Mouse (Mus musculus) cerebellum, postnatal 14 days (tissue): ENCODE measurements around the gene Ripor1.
A peak's percentile ranks its signal among the peaks of the same experiment; 100 is the strongest.

Experiments
- DNase-seq, 2 experiments: peaks; one replicate each; pipeline ENCODE4 v3.0.0; 2021; ENCODE audit warnings: mixed read lengths in 2 of 2

Ripor1 gene

GRCm38 (mm10) chr8:105634771-105635458 is 29.9 kb downstream of the Ripor1 start:
- no peak for DNase-seq

DNA sequence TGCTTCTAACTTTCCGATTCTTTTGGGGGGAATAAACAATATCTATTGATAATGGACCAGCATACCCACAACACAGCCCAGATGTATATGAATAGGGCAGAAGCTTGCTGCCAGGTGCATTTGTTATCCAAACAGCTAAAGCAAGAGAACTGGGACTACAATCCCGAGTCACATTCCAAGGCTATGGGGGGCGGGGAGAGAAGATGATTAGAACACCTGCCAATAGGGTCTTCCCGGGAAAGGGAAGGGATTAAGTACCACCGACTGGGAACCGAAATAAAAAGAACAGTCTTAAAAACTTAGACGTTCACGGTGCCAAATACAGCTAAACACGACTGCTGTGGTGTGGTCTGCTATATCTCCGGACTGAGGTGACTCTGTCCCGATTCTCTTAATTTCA is 30.4 kb downstream of the Ripor1 start:
- DNase-seq: peak; percentile 32 to 35

DNA sequence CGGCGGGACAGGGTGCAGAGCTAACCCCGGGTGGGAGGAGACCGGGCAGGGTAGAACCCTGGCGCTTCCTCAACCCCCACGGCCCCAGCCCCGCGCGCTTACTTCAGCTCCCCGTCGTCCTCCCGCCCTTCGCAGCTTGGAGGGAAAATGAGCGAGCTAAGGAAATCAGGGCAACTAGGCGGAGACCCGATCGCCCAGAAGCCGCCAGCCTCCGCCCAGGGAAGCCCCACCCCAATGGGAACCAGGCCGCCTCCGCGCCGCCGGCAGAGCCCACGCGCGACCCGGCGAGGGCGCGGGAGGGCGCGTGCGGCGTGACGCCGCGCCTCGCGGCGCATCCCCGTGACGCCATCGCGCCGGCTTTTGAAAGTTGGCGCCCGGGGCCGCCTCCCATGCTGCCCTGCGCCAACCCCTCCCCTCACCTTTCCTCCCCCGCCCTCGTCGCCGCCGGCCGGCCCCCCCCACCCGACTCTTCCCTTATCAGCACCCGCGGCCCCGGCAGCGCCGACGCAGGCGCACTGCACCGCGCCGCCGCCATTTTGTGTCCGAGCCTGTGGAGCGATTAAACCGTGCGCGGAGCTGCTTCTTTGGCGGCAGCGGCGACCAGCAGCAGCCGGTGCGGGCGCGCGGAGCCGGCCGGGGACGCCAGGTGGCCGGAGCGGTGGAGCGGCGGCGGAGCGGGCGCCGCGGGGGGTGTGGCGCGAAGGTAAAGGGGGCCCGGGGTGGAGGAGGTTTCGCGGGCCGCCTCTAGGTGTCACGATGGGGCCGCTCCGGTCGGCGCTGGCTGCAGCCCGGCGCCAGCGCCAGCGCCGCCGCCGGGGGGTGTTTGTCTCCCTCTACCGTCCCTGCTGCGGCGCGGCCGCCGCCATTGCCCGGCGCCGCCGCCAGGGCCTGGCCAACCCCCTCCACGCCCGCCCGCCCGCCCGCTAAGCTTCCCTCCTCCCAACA is 31.2 kb downstream of the Ripor1 start, which contains the start of gene Ctcf:
Gene Ctcf (plus strand): TSS at position 551 of the 945 bp plus-strand sequence.
- peak; percentile 95 to 97 for DNase-seq

DNA sequence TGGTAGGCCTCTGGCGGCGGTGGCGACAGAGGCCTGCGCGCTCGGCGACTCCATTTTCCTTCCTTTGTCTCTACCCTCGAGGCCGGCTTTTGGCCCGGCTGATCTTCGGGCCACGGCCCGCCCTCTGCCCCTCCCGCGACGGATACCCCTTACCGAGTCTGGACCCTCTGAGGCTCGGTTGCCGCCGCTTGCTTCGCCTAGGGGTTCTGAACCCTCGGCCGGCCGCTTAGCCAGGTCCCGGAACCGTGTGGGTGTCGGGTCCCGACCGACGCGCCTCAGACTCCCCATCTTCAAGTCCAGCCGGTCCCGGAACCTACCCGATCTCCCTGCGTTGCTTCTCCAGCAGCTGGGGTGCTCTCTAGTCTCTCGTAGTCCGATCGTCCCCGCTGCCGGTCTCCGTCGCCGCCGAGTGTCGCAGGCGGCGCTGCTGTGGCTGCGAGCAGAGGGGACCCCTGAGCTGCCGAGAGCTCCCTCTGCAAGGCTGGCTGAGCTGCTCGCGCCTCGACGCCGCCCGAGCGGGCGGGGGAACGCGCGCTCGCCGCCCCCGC is 32.0 kb downstream of the Ripor1 start, which contains the start of gene Agrp:
Gene Agrp (minus strand): TSS at position 431 of the 548 bp plus-strand sequence.
- peak in 1 of 2 experiments; percentile 71 for DNase-seq

- DNase-seq: no peak
Measured at GRCm38 (mm10) chr8:105637601-105638041, 32.6 kb downstream of the Ripor1 start.

GRCm38 (mm10) chr8:105638510-105638909 is 33.5 kb downstream of the Ripor1 start:
- DNase-seq: no peak

DNA sequence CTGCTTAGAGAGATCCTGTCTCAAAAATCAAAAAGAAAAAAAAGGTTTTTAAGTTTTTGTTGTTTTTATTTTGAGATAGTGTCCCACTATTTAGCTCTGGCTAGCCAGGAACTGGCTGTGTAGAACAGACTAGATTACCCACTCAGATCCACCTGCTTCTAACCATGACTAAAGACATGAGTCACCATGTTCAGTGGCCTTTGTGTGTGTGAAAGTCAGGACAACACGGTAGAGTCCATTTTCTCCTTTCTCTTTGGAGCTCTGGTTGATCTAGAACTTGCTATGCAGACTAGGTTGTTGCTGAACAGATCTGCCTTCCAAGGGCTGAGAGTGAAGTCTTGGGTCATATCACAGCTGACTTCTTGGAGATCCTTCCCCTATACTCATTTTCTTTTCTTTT is 34.8 kb downstream of the Ripor1 start:
- no peak for DNase-seq

DNA sequence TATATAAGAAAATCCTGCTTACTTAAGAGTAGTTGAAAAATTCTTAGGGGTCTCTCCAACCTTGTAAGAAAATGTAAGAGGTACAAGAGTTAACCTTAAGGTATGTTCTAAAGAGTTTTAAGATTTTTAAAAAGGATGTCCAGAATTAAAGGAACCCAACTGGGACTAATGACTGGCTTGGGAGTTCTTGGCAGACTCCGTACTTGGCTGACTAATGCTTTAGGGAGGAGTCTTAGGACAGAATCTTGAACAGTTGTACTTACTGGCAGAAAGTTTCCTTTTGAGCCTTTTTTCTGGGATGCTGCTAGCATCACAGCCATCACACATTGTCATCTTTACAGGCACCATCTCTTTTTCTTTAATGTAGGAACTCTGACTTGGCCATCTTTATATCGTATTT is 35.5 kb downstream of the Ripor1 start:
- DNase-seq: no peak

- no peak for DNase-seq
Measured at GRCm38 (mm10) chr8:105645205-105645604, 40.1 kb downstream of the Ripor1 start.

GRCm38 (mm10) chr8:105648929-105649328 is 43.9 kb downstream of the Ripor1 start:
- DNase-seq: peak in 1 of 2 experiments; percentile 10

GRCm38 (mm10) chr8:105657641-105658040 is 52.6 kb downstream of the Ripor1 start:
- DNase-seq: no peak

- DNase-seq: peak; percentile 34 to 44
Measured at GRCm38 (mm10) chr8:105661167-105661566, 56.1 kb downstream of the Ripor1 start.
